Mouse (Mus musculus): Measurements from ENCODE around the gene Klhdc8a.

Gene Klhdc8a

GRCm38 (mm10) chr1:132291706-132292105, 6.7 kb upstream of the Klhdc8a start:
- DNase-seq = no peak

GRCm38 (mm10) chr1:132292318-132293129, 5.9 kb upstream of the Klhdc8a start:
- peak in 1 of 2 experiments; percentile 26 for DNase-seq

- no peak for DNase-seq
These were observed 2.9 kb upstream of the Klhdc8a start for GRCm38 (mm10) chr1:132295506-132295905.

- DNase-seq = no peak
These were observed 2.4 kb upstream of the Klhdc8a start for GRCm38 (mm10) chr1:132296051-132296450.

GRCm38 (mm10) chr1:132298801-132299464, 507 bp downstream of the Klhdc8a start:
- peak; percentile 25 to 44 for DNase-seq

- DNase-seq = no peak
These were observed 1.3 kb downstream of the Klhdc8a start for GRCm38 (mm10) chr1:132299744-132300143.

- no peak for DNase-seq
These were observed 2.8 kb downstream of the Klhdc8a start for GRCm38 (mm10) chr1:132301242-132301641.

- DNase-seq = no peak
These were observed 4.0 kb downstream of the Klhdc8a start for GRCm38 (mm10) chr1:132302341-132302866.

GRCm38 (mm10) chr1:132304618-132305214, 6.3 kb downstream of the Klhdc8a start:
- DNase-seq = no peak

- DNase-seq = peak; percentile 51 to 78
These were observed 7.7 kb downstream of the Klhdc8a start for GRCm38 (mm10) chr1:132306160-132306559.

- DNase-seq = no peak
These were observed 8.4 kb downstream of the Klhdc8a start for GRCm38 (mm10) chr1:132306808-132307207.

GRCm38 (mm10) chr1:132307962-132308361, 9.5 kb downstream of the Klhdc8a start:
- no peak for DNase-seq

- no peak for DNase-seq
These were observed 10.2 kb downstream of the Klhdc8a start for GRCm38 (mm10) chr1:132308674-132309073.

- no peak for DNase-seq
These were observed 12.3 kb downstream of the Klhdc8a start for GRCm38 (mm10) chr1:132310754-132311153.

- DNase-seq = peak; percentile 48 to 52
These were observed 12.9 kb downstream of the Klhdc8a start for GRCm38 (mm10) chr1:132311174-132311859.

- no peak for DNase-seq
These were observed 13.6 kb downstream of the Klhdc8a start for GRCm38 (mm10) chr1:132312043-132312442.

- DNase-seq = peak in 1 of 2 experiments; percentile 65
These were observed 14.3 kb downstream of the Klhdc8a start for GRCm38 (mm10) chr1:132312703-132313102.

- DNase-seq = peak; percentile 88 to 90
These were observed 17.6 kb downstream of the Klhdc8a start, which contains the start of gene Nuak2 for GRCm38 (mm10) chr1:132315889-132316624. Gene Nuak2 (plus strand): TSS chr1:132316126.

- DNase-seq = no peak
These were observed 18.2 kb downstream of the Klhdc8a start for GRCm38 (mm10) chr1:132316625-132316994.

GRCm38 (mm10) chr1:132317413-132317812, 19.0 kb downstream of the Klhdc8a start:
- peak in 1 of 2 experiments; percentile 34 for DNase-seq

GRCm38 (mm10) chr1:132317894-132318863, 19.8 kb downstream of the Klhdc8a start:
- DNase-seq = no peak

All from spleen, adult 18-20 months (tissue).